17 mouse cellular contexts compared by ENCODE assay signal in genomic region chr9:122178427-122178826, GRCm38 (mm10).
A peak's percentile ranks its signal among the peaks of the same experiment; 100 is the strongest.
DNase-seq lines count a peak whose midpoint lies in the region; ATAC-seq and TF ChIP-seq lines count a peak whose summit lies in the region.
"Had no signal": no experiment of that assay in that cellular context is flagged by ENCODE, and none has a peak within 500 bp of the region (broad histone marks: within the 10 kb centered on the region; RNA-seq: fewer than 3 reads in every experiment).

No protein-coding gene starts in this region.

- peaks cover 36% of the 10 kb centered on the region for H3K4me1 ChIP-seq in heart, embryonic 13.5 days
- H3K4me1 ChIP-seq in lung, postnatal 0 days (ENCODE audit: insufficient read depth, low read depth, low read length), result no peaks in the 10 kb centered on the region; the same call in 1 of the 2 replicates
- 0 out of 2 replicates have a peak, but pooled peaks cover 5% of the 10 kb centered on the region for H3K4me1 ChIP-seq in intestine, postnatal 0 days (replicated peaks; ENCODE audit: control insufficient read depth, insufficient read depth, low read length)
- H3K4me1 ChIP-seq in forebrain, embryonic 14.5 days (ENCODE audit: control insufficient read depth, insufficient read depth, low read length), result peaks cover 5% of the 10 kb centered on the region; the same call in 1 of the 2 replicates
- H3K4me1 ChIP-seq: liver, embryonic 15.5 days had no signal

- no peaks in the 10 kb centered on the region for H3K9me3 ChIP-seq in heart, embryonic 13.5 days
- no peaks in the 10 kb centered on the region for H3K9me3 ChIP-seq in lung, postnatal 0 days (ENCODE audit: low read length)
- H3K9me3 ChIP-seq in intestine, postnatal 0 days (ENCODE audit: control insufficient read depth), result no peaks in the 10 kb centered on the region
- no peaks in the 10 kb centered on the region for H3K9me3 ChIP-seq in forebrain, embryonic 14.5 days (replicated peaks; ENCODE audit: control insufficient read depth, low read length)
- H3K9me3 ChIP-seq: hindbrain, embryonic 15.5 days; liver, embryonic 15.5 days; neural tube, embryonic 15.5 days had no signal

- H3K27ac ChIP-seq in heart, embryonic 13.5 days (replicated peaks), result peak overlapping the region; percentile 58
- no peak overlapping the region for H3K27ac ChIP-seq in lung, postnatal 0 days (ENCODE audit: low read length)
- H3K27ac ChIP-seq in intestine, postnatal 0 days (ENCODE audit: low read depth, low read length), result peak overlapping the region; percentile 15; the same call in 1 of the 2 replicates
- no peak overlapping the region for H3K27ac ChIP-seq in forebrain, embryonic 14.5 days (ENCODE audit: low read depth, low read length)
- H3K27ac ChIP-seq: hindbrain, embryonic 15.5 days; liver, embryonic 15.5 days; macrophage; neural tube, embryonic 15.5 days had no signal

- no peaks in the 10 kb centered on the region for H3K27me3 ChIP-seq in heart, embryonic 13.5 days (replicated peaks)
- no peaks in the 10 kb centered on the region for H3K27me3 ChIP-seq in lung, postnatal 0 days (replicated peaks; ENCODE audit: insufficient read depth, low read length)
- no peaks in the 10 kb centered on the region for H3K27me3 ChIP-seq in intestine, postnatal 0 days (replicated peaks; ENCODE audit: control insufficient read depth, insufficient read depth, low read length)
- H3K27me3 ChIP-seq in forebrain, embryonic 14.5 days (replicated peaks; ENCODE audit: control insufficient read depth, insufficient read depth, low read length), result no peaks in the 10 kb centered on the region
- H3K27me3 ChIP-seq: CH12.LX; hindbrain, embryonic 15.5 days; liver, embryonic 15.5 days; neural tube, embryonic 15.5 days had no signal

- H3K36me3 ChIP-seq in heart, embryonic 13.5 days, result peaks cover 15% of the 10 kb centered on the region
- no peaks in the 10 kb centered on the region for H3K36me3 ChIP-seq in lung, postnatal 0 days (ENCODE audit: insufficient read depth, low read length)
- H3K36me3 ChIP-seq in intestine, postnatal 0 days (ENCODE audit: control insufficient read depth, insufficient read depth), result peaks cover 11% of the 10 kb centered on the region; the same call in 1 of the 2 replicates
- peaks cover 11% of the 10 kb centered on the region; the same call in 1 of the 2 replicates for H3K36me3 ChIP-seq in forebrain, embryonic 14.5 days (ENCODE audit: control insufficient read depth, insufficient read depth, low read length)
- H3K36me3 ChIP-seq: liver, embryonic 15.5 days had no signal

- ATAC-seq in heart, embryonic 13.5 days (ENCODE audit: extremely low read depth, insufficient number of reproducible peaks, low FRiP score, low TSS enrichment), result no peak
- peak; percentile 15; the same call in 1 of the 2 replicates for ATAC-seq in lung, postnatal 0 days
- no peak for ATAC-seq in intestine, postnatal 0 days
- ATAC-seq in CD4-positive, CD25-positive, alpha-beta regulatory T cell, adult 4 months, result no peak
- ATAC-seq in forebrain, embryonic 14.5 days, result no peak
- ATAC-seq: forebrain, embryonic 16.5 days had no signal

- H3K9ac ChIP-seq in heart, embryonic 13.5 days, result no peak overlapping the region
- no peak overlapping the region for H3K9ac ChIP-seq in lung, postnatal 0 days (replicated peaks; ENCODE audit: low read depth)
- no peak overlapping the region for H3K9ac ChIP-seq in intestine, postnatal 0 days (ENCODE audit: low read depth, low read length)
- no peak overlapping the region for H3K9ac ChIP-seq in forebrain, embryonic 14.5 days (ENCODE audit: low read length)
- H3K9ac ChIP-seq: hindbrain, embryonic 15.5 days; liver, embryonic 15.5 days; neural tube, embryonic 15.5 days had no signal

- WGBS in heart, embryonic 13.5 days, result 24% methylated on average over 4 of the region's 4 CpGs
- 49% methylated on average over 4 of the region's 4 CpGs for WGBS in lung, postnatal 0 days
- WGBS in intestine, postnatal 0 days, result 52% methylated on average over 4 of the region's 4 CpGs
- 75% methylated on average over 4 of the region's 4 CpGs for WGBS in forebrain, embryonic 14.5 days

- no peak for TF ChIP-seq EP300 in lung, postnatal 0 days (IDR thresholded peaks at IDR 0.05)

- no peak for TF ChIP-seq CTCF in lung, postnatal 0 days (IDR thresholded peaks at IDR 0.05)
- no peak for TF ChIP-seq CTCF in intestine, postnatal 0 days (IDR thresholded peaks at IDR 0.05; ENCODE audit: low read depth)

- H3K4me3 ChIP-seq in heart, embryonic 13.5 days, result no peak overlapping the region
- no peak overlapping the region for H3K4me3 ChIP-seq in lung, postnatal 0 days (ENCODE audit: low read depth, low read length)
- no peak overlapping the region for H3K4me3 ChIP-seq in intestine, postnatal 0 days (ENCODE audit: low read depth, low read length)
- H3K4me3 ChIP-seq in forebrain, embryonic 14.5 days (ENCODE audit: low read depth, low read length), result no peak overlapping the region
- H3K4me3 ChIP-seq: hindbrain, embryonic 15.5 days; liver, embryonic 15.5 days; neural tube, embryonic 15.5 days had no signal

- H3K4me2 ChIP-seq in heart, embryonic 13.5 days, result no peak overlapping the region
- H3K4me2 ChIP-seq in lung, postnatal 0 days (replicated peaks; ENCODE audit: low read depth, low read length), result no peak overlapping the region
- no peak overlapping the region for H3K4me2 ChIP-seq in intestine, postnatal 0 days (replicated peaks; ENCODE audit: low read depth)
- no peak overlapping the region for H3K4me2 ChIP-seq in forebrain, embryonic 14.5 days (ENCODE audit: low read length)
- H3K4me2 ChIP-seq: hindbrain, embryonic 15.5 days; liver, embryonic 15.5 days; neural tube, embryonic 15.5 days had no signal

- DNase-seq in heart, adult 8-10 months (ENCODE audit: low spot score), result no peak
- peak; percentile 37 for DNase-seq in lung, postnatal 0 days (ENCODE audit: low spot score)
- DNase-seq in lung, postnatal 25 days (ENCODE audit: low spot score), result no peak
- DNase-seq in forebrain, embryonic 14.5 days (ENCODE audit: low spot score), result no peak
- DNase-seq: adrenal gland, adult 8-10 months; cerebellum, postnatal 36 days; gastrocnemius, postnatal 14 days; thymus, postnatal 25 days had no signal

Comparison
In these comparisons a context has a peak if more than half of its experiments do, and no peak if none do; other contexts are left out.
1. H3K27ac ChIP-seq: peak in heart, embryonic 13.5 days (single experiment) and intestine, postnatal 0 days (single experiment); none in lung, postnatal 0 days (single experiment) and forebrain, embryonic 14.5 days (single experiment).